Mouse (Mus musculus) hindbrain, embryonic 15.5 days (tissue): ENCODE measurements around the gene Gm10642. TPM values are rescaled to one million over a fixed set of nuclear protein-coding genes. Genes with fewer than 3 reads are reported as not detected.

Experiments
- ATAC-seq: fragments of 200-750 bp; cut with Nextera tagmentation; 2 replicates; pipeline ENCODE4 v1.8.0; 2017; ENCODE audit warnings: low read depth, moderate number of reproducible peaks, moderate TSS enrichment; ENCODE audit not compliant: low FRiP score
- H3K27ac ChIP-seq: fragments of 300-500 bp; sonication (generic); replicated peaks from 2 replicates; pipeline ENCODE4 v1.5.1; 2015; ENCODE audit warnings: mild to moderate bottlenecking, inconsistent platforms
- H3K27me3 ChIP-seq: fragments of 300-500 bp; sonication (generic); 2 replicates; pipeline ENCODE4 v1.6.1; 2015; ENCODE audit warnings: control low read depth, inconsistent platforms
- H3K36me3 ChIP-seq: fragments of 300-500 bp; sonication (generic); 2 replicates; pipeline ENCODE4 v1.6.1; 2015; ENCODE audit warnings: control low read depth, inconsistent platforms
- H3K4me1 ChIP-seq: fragments of 300-500 bp; sonication (generic); replicated peaks from 2 replicates; pipeline ENCODE4 v1.6.1; 2015; ENCODE audit warnings: control low read depth, inconsistent platforms
- H3K4me2 ChIP-seq: fragments of 300-500 bp; sonication (generic); 2 replicates; pipeline ENCODE4 v1.6.1; 2015; ENCODE audit warnings: moderate library complexity, mild to moderate bottlenecking, inconsistent platforms
- H3K4me3 ChIP-seq: fragments of 300-500 bp; sonication (generic); 2 replicates; pipeline ENCODE4 v1.5.1; 2015; ENCODE audit warnings: mild to moderate bottlenecking, inconsistent platforms
- H3K9ac ChIP-seq: fragments of 300-500 bp; sonication (generic); 2 replicates; pipeline ENCODE4 v1.6.1; 2015; ENCODE audit warnings: inconsistent platforms
- H3K9me3 ChIP-seq: fragments of 300-500 bp; sonication (generic); 2 replicates; pipeline ENCODE4 v1.6.1; 2016; ENCODE audit warnings: control low read depth, inconsistent platforms
- WGBS: fragments of 180-500 bp; shearing (Covaris S2); methylation state at CpG from one replicate; pipeline ENCODE4 v1.1.7; 2015; 5-methylcytosine and 5-hydroxymethylcytosine counted together
- polyA plus RNA-seq: library from polyadenylated mRNA; unstranded; fragments of >200 nt; fragmentation: Nextera tagmentation; extraction: Ambion mirVana; gene quantifications from 2 replicates; pipeline ENCODE4 v1.2.1, GENCODE M21; 2015

Gene Gm10642
- polyA plus RNA-seq, 1 experiment from 2014 or later, result 1.0 TPM

DNA sequence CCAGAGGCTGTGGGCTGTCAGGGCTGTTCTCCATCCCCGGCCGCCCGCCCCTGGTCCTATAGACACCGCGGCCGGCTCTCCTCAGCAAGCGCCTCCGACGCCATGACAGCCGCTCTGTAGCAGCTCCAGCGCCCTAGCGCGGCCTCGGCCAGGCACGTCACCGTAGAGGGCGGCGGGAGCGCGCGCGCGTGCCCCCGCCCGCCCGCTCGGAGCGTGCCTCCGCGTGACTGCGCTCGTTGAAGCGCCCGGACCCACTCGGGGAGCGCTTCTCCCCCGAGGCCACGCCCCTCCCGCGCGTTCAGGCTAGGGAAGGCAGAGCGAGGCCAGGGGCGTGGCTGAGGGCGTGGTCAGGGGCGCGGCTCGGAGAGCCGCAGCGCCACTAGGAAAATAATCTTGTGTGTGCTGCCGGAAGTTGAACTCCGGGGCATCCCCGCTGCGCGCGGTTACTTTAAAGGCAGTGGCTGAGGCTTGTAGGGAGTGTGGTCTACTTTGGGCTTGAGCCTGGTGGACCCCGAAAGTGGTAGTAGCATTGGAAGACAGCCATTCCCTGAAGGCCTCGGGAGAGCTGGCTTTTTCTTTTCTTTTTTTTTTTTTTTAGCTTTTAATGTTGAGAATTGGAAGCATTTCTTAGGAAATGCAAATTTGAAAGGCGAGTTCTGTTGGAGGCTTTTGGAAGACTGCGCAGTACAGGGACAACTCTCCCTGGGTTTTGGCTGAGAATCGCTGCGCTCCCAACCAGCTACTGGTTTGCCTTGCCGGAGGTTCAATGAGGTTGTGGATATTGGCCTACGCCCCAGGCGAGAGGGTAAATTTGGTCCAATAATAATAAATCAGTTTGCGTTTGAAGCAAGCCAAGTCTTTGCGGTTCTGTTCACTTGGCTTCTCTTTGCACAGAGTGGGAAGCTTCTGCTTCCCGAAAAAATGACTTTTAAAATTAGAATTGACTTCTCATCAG, 1.2 kb downstream of the Gm10642 start, which contains the start of gene Mindy2:
Gene Mindy2 (minus strand): TSS at position 162 of the 955 bp plus-strand sequence.
- Histone ChIP-seq H3K9ac (peak within 1 kb of the TSS; percentile 98), H3K4me1 (peaks cover 38% of the 10 kb centered on the region), H3K4me2 (peak within 1 kb of the TSS; percentile 57), H3K27me3 (no peaks in the 10 kb centered on the region), H3K36me3 (no peaks in the 10 kb centered on the region), H3K9me3 (no peaks in the 10 kb centered on the region), H3K4me3 (peak within 1 kb of the TSS; percentile 97), H3K27ac (peak within 1 kb of the TSS; percentile 98)
- ATAC-seq, result peak; percentile 99
- 1% methylated on average over 65 of the region's 67 CpGs for WGBS

DNA sequence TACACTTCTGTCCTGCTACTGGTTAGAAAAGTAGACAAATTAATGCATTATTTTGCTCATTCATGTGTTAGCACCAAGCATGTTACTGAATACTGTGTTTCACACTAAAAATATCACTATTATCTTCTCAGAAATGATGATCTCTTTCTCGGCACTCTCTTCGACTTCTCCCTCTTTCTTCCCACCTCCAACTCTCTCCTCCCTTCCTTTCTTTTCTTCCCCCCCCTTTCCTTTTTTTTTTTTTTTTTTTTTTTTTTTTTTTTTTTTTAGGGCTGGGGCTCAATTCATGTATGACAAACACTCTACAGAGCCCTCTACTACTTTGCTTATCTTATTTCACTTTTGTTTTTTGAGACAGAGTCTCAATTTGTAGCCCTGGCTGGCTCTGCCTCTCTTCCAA, 2.2 kb downstream of the Gm10642 start:
- no peaks in the 10 kb centered on the region for H3K27me3 ChIP-seq
- H3K36me3 ChIP-seq, result no peaks in the 10 kb centered on the region
- WGBS, result 74% methylated on average over 2 of the region's 2 CpGs
- no peak for ATAC-seq
- H3K9me3 ChIP-seq, result no peaks in the 10 kb centered on the region
- no peak overlapping the region for H3K4me3 ChIP-seq
- no peak overlapping the region for H3K4me2 ChIP-seq
- H3K9ac ChIP-seq, result no peak overlapping the region
- H3K4me1 ChIP-seq, result peaks cover 29% of the 10 kb centered on the region
- H3K27ac ChIP-seq, result no peak overlapping the region

DNA sequence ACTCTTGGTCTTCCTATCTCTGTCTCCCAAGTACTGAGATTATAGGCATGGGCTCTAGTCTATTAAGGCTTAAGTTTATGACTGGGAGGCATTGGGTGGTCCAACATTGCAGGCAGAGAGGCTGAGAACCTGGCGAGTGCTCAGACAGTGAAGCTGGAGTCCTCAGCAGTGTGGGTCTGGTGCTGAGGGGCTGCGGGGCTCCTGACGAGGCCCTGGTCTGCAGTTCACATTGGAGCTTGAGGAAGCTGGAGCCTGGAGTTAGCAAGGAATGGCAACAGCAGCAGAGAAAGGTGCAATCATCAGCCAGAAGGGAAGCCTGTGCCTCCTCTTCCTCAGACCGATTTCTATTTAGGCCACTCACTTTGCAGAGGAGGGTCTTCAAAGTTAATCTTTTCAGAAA, 8.8 kb downstream of the Gm10642 start:
- H3K27me3 ChIP-seq, result no peaks in the 10 kb centered on the region

DNA sequence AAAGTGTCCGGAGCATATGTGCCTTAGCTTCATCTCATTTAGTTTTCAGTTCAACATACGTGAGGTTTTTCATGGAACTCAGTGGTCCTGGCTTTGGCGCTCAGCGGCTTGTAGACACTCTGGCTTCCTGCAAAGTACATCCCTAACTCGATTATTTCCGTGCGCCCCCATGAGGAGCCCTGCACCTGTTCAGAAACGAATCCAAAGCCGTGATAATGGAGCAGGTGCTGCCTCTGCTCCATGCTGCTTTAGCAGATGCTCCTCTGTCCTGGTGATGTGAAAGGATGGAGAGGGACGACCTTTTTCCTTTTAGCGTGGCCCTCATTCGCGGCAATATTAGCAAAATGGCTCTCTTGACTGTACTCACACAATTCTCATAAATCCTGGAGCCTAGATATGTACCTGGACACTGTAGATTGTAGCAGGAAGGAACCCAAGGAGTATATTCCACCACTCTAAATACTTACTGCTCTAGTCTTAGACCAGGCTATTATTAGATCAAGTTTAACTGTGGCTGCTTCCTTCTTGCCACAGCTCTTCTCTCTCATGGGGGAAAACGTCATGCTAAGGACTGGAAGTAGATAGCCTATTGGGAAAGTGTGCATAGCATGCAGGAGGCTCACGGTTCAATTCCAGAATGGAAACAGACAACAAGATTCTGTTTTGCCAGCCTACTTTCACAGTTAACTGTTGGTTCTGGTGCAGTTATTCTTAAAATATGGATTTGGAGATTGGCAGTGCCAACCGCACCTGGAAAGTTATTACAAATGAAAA, 9.5 kb downstream of the Gm10642 start:
- H3K27me3 ChIP-seq, result no peaks in the 10 kb centered on the region
- H3K4me1 ChIP-seq, result no peaks in the 10 kb centered on the region
- WGBS, result 68% methylated on average over 16 of the region's 16 CpGs
- H3K4me3 ChIP-seq, result no peak overlapping the region
- no peak overlapping the region for H3K9ac ChIP-seq
- H3K4me2 ChIP-seq, result no peak overlapping the region
- no peaks in the 10 kb centered on the region for H3K36me3 ChIP-seq
- H3K9me3 ChIP-seq, result no peaks in the 10 kb centered on the region
- H3K27ac ChIP-seq, result no peak overlapping the region
- no peak for ATAC-seq

More for the DNA sequence above, 8.8 kb downstream of the Gm10642 start:
- Histone ChIP-seq H3K4me1 (no peaks in the 10 kb centered on the region), H3K9me3 (no peaks in the 10 kb centered on the region), H3K4me2 (no peak overlapping the region), H3K27ac (no peak overlapping the region), H3K9ac (no peak overlapping the region), H3K36me3 (no peaks in the 10 kb centered on the region), H3K4me3 (no peak overlapping the region)
- no peak for ATAC-seq
- 91% methylated on average over 4 of the region's 4 CpGs for WGBS

DNA sequence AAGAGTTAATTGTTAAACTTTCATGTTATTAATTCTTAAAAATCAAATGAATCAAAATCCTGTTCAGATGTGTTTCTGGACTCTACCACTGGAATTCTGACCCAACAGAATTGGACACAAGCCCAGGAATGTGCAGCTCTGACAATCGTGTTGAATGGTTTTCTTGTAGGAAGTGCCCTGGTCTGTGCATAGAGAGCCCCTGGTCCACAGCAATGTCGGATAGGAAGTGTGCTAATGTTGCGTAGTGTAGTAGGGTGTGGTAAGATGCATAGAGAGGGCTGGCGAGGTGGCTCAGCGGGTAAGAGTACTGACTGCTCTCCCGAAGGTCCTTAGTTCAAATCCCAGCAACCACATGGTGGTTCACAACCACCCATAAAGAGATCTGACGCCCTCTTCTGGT, 10.8 kb downstream of the Gm10642 start:
- no peak for ATAC-seq
- no peak overlapping the region for H3K4me2 ChIP-seq
- H3K9me3 ChIP-seq, result no peaks in the 10 kb centered on the region
- no peaks in the 10 kb centered on the region for H3K27me3 ChIP-seq
- no peak overlapping the region for H3K4me3 ChIP-seq
- no peak overlapping the region for H3K9ac ChIP-seq
- H3K4me1 ChIP-seq, result no peaks in the 10 kb centered on the region
- no peak overlapping the region for H3K27ac ChIP-seq
- no peaks in the 10 kb centered on the region for H3K36me3 ChIP-seq
- WGBS, result 77% methylated on average over 7 of the region's 7 CpGs

DNA sequence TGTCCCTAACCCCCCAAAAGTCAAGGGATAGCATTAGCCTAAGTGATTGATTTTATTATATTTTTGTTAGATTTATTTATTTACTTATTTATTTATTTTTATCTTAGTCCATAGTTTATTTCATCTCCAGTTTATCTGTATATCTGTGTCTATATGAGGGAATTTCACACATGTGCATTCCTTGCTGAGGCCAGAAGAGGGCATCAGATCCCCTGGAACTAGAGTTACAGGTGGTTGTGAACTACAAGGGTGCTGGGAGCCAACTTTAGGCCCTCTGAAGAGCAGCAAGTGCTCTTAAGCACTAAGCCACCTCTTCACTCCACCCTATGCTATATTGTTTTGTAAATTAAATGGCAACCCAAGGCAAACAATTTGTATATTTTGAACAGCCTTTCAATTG, 12.0 kb downstream of the Gm10642 start:
- no peak for ATAC-seq
- H3K27ac ChIP-seq, result no peak overlapping the region
- no peaks in the 10 kb centered on the region for H3K4me1 ChIP-seq
- no peak overlapping the region for H3K9ac ChIP-seq
- no peak overlapping the region for H3K4me3 ChIP-seq
- no peak overlapping the region for H3K4me2 ChIP-seq
- H3K9me3 ChIP-seq, result no peaks in the 10 kb centered on the region
- H3K36me3 ChIP-seq, result no peaks in the 10 kb centered on the region
- H3K27me3 ChIP-seq, result no peaks in the 10 kb centered on the region

DNA sequence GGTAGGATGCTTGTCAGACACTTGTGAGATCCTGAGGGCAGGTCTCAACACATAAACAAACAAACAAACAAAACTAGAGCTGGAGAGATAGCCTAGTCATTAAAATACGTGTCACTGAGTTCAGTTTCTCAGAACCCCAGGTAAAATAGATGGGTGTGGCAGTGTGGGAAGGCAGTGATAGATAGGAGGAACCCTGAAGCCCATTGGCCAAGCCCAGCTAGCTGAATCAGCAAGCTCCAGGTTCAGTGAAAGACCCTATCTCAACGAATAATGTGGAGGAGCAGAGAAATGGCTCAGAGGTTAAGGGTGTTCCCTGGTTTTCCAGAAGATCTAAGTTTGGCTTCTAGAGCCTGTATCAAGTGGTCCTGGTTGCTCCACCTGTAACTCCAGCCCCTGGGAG, 13.1 kb downstream of the Gm10642 start:
- Histone ChIP-seq H3K4me2 (no peak overlapping the region), H3K4me1 (no peaks in the 10 kb centered on the region), H3K27me3 (no peaks in the 10 kb centered on the region), H3K27ac (no peak overlapping the region), H3K9ac (no peak overlapping the region), H3K9me3 (no peaks in the 10 kb centered on the region), H3K4me3 (no peak overlapping the region), H3K36me3 (no peaks in the 10 kb centered on the region)
- WGBS, result 71% methylated on average over 2 of the region's 2 CpGs
- ATAC-seq, result no peak

DNA sequence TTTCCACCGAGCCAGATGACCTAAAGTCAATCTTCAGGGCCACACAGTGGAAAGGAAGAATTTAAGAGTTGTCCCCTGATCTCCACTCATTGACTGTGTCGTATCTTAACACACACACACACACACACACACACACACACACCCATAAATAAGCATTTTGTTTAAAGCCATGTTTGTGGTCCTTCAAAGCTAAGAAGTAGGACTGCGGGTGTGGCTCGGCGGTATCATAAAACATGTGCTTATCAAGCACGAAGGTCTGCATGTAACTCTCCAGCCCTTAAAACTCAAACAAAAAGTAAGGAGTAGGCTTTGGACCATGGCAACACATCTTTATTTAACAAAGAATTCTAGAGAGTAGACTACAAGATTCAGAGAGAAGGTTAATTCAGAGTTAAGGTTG, 14.3 kb downstream of the Gm10642 start:
- Histone ChIP-seq H3K4me1 (no peaks in the 10 kb centered on the region), H3K27ac (no peak overlapping the region), H3K9ac (no peak overlapping the region), H3K27me3 (no peaks in the 10 kb centered on the region), H3K9me3 (no peaks in the 10 kb centered on the region), H3K36me3 (no peaks in the 10 kb centered on the region), H3K4me2 (no peak overlapping the region), H3K4me3 (no peak overlapping the region)
- no peak for ATAC-seq
- 93% methylated on average over 6 of the region's 6 CpGs for WGBS

DNA sequence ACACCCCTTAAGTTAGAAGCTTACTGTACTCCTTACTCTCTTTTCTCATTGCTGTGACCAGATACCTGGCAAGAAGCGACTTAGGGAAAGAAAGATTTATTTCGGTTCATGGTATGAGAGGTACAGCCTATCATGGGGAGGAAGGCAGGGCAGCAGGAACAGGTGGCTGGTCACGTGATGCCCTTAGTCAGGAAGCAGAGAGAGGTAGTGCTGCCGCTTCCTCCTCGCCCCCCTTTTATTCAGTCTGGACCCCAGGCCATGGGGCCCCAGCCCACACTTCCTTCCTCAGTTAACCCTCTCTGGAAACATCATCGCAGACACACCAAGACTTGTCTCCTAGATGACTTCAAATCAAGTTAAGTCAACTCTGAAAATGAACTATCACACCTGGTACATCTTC, 15.2 kb downstream of the Gm10642 start:
- Histone ChIP-seq H3K36me3 (no peaks in the 10 kb centered on the region), H3K4me1 (no peaks in the 10 kb centered on the region), H3K27ac (no peak overlapping the region), H3K9me3 (no peaks in the 10 kb centered on the region), H3K4me2 (no peak overlapping the region), H3K4me3 (no peak overlapping the region), H3K27me3 (no peaks in the 10 kb centered on the region), H3K9ac (no peak overlapping the region)
- 79% methylated on average over 6 of the region's 6 CpGs for WGBS
- ATAC-seq, result no peak

DNA sequence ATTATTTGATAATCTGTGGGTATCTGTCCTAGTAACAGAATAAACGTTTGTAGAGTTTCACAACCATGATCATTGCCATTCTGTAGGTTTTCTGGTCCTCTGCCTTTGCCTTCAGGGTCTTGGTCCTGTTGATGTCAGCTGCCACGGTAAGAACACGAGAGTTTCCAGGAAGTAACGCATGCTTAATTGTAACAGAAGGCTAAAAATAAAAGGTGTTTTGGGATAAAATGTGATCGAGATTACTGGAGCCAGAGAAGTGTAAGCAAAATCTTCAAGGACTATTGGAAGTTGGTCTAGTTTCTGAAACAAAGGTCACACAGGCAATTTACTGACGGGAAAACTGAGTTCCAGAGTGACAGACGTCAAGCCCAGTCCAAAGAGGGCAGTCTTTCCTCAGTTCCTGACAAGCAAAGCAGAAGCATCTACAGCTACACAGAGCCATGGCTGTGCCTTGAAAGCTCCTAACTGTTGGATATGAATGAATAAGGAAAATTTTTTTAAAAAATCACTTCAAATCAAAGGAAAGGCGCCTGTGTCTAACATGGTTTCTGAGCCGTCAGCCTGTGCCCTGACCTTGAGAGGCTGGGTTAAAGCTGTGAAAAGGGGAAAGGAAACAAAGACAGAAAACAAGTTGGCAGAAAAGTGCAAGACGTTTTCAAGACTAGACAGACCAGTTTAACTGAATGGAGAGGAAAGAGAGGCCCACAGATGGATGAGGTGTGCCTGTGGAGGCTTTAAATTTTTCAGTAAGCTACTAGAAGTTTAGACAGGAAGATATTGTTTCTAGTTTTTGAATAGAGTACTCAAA, 15.9 kb downstream of the Gm10642 start:
- 54% methylated on average over 10 of the region's 10 CpGs for WGBS
- Histone ChIP-seq H3K4me1 (no peaks in the 10 kb centered on the region), H3K4me3 (no peak overlapping the region), H3K9ac (no peak overlapping the region), H3K27ac (no peak overlapping the region), H3K4me2 (no peak overlapping the region), H3K9me3 (no peaks in the 10 kb centered on the region), H3K36me3 (no peaks in the 10 kb centered on the region), H3K27me3 (no peaks in the 10 kb centered on the region)
- no peak for ATAC-seq

DNA sequence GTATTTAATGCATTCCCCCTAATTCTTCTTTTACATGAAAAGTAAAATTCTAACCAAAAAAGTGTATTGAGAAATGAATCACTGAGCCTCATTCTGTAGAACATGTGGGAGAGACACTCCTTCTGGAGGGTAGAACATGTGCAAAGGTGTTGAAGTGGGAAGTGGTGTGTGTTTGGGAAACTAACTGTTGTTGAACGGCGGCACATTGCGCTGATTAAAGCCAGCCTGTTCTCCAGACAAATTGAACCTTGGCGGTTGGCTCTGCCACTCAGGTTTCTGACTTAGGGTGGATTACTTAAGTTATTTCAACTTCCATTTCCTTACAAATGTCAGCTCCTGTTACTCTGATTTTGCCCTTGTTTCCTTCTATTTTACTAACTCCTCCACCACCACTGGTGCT, 17.6 kb downstream of the Gm10642 start:
- 89% methylated on average over 4 of the region's 4 CpGs for WGBS
- no peak for ATAC-seq
- Histone ChIP-seq H3K27ac (no peak overlapping the region), H3K36me3 (no peaks in the 10 kb centered on the region), H3K4me3 (no peak overlapping the region), H3K9ac (no peak overlapping the region), H3K9me3 (no peaks in the 10 kb centered on the region), H3K27me3 (no peaks in the 10 kb centered on the region), H3K4me1 (no peaks in the 10 kb centered on the region), H3K4me2 (no peak overlapping the region)

DNA sequence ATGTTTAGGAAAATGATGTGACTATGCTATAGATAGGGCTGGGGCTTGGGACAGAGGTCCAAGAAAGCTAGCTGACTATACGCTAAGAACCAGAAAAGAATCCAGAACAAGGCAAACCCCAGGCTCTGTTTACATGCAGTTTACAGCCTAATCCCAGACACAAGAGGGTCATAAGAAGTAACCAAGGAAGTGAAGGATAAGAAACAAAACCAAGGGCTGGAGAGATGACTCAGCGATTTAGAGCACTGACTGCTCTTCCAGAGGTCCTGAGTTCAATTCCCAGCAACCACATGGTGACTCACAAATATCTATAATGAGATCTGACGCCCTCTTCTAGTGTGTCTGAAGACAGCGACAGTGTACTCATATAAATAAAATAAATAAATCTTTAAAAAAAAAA, 19.1 kb downstream of the Gm10642 start:
- H3K4me2 ChIP-seq, result no peak overlapping the region
- no peaks in the 10 kb centered on the region for H3K9me3 ChIP-seq
- H3K4me3 ChIP-seq, result no peak overlapping the region
- no peak overlapping the region for H3K27ac ChIP-seq
- no peak for ATAC-seq
- H3K4me1 ChIP-seq, result peaks cover 2% of the 10 kb centered on the region
- no peak overlapping the region for H3K9ac ChIP-seq
- 85% methylated on average over 4 of the region's 4 CpGs for WGBS
- H3K36me3 ChIP-seq, result no peaks in the 10 kb centered on the region
- no peaks in the 10 kb centered on the region for H3K27me3 ChIP-seq
